Mouse (Mus musculus): ENCODE results near the gene Jazf1.

- TF ChIP-seq USF1 (IDR thresholded peaks at IDR 0.05; ENCODE audit: low read depth, low read length) (no peak), CTCF (IDR thresholded peaks at IDR 0.05 in 2 of 3, conservative IDR thresholded peaks at IDR 0.05 in 1 of 3; ENCODE audit: control insufficient read depth in 1 of 3, insufficient read depth in 1 of 3, low read depth in 2 of 3, low read length in 3 of 3, poor library complexity in 1 of 3, severe bottlenecking in 1 of 3) (no peak), RCOR1 (IDR thresholded peaks at IDR 0.05; ENCODE audit: low read depth, low read length) (no peak), GATA1 (IDR thresholded peaks at IDR 0.05; ENCODE audit: low read depth, low read length) (no peak), ETS1 (IDR thresholded peaks at IDR 0.05; ENCODE audit: low read depth, low read length) (no peak)
Observed at GRCm38 (mm10) chr6:52836201-52836950, 232.1 kb downstream of the Jazf1 start.
